Mouse (Mus musculus) liver, embryonic 14.5 days (tissue): ENCODE data around the gene Sppl3.

Experiments
- CTCF ChIP-seq: IDR thresholded peaks from 2 replicates; pipeline ENCODE4 v1.5.1; 2016; ENCODE audit warnings: antibody characterized with exemption, low read depth, control low read depth
- EP300 ChIP-seq: IDR thresholded peaks from 2 replicates; pipeline ENCODE4 v1.6.1; 2016; ENCODE audit warnings: antibody characterized with exemption, low read depth

- no peak for TF ChIP-seq CTCF
- no peak for TF ChIP-seq EP300
These were observed 14.5 kb upstream of the Sppl3 start for GRCm38 (mm10) chr5:114996447-114996846.
